Mouse (Mus musculus) adrenal gland, adult 8-10 months (tissue): ENCODE data around the gene Hook2. TPM values are rescaled to one million over a fixed set of nuclear protein-coding genes. Genes with fewer than 3 reads are reported as not detected.

Source experiments
- DNase-seq: peaks from one replicate; pipeline ENCODE4 v3.0.0; 2022
- total RNA-seq, 4 experiments: library from RNA; stranded (reverse); gene quantifications; 2 replicates each; pipeline ENCODE4 v1.2.4; 2022

The Hook2 gene
- total RNA-seq, 4 experiments from 2014 or later: 6.2 to 12.7 (median 10.5) TPM

DNA sequence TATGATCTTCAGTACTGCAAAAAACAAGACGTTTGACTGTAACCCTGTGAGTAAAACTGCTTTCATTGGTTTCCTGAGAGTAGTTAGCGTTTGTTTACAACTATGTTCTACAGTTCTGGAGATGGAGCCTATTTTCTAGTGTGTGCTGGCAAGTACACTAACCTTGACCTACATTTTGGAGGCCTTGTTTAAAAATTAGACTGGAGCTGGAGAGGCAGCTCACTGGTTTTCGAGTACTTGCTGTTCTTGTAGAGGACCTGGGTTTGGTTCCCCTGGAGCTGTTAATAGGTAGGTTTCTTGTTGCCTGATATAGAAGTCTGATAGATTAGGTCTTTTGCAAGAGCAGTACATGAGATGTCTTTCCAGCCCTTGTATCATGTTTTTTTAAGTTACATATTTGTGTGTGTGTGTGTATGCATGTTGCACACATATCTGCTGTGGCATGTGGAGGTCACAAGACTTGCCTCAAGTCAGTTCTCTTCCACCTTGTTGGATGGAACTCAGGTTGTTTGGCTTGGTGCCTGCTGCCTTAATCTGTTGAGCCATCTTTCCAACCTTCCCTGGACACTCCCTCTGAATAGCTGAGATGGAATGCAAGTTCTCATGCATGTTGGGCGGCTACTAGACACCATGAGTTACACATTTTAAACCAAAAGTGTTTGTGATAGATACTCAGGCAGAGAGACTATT lies 42.4 kb downstream of the Hook2 start:
- DNase-seq: no peak

- no peak for DNase-seq
Measured at GRCm38 (mm10) chr8:85033867-85034266, 43.5 kb downstream of the Hook2 start.

- DNase-seq: peak; percentile 71
Measured at GRCm38 (mm10) chr8:85034764-85035163, 44.4 kb downstream of the Hook2 start.

DNA sequence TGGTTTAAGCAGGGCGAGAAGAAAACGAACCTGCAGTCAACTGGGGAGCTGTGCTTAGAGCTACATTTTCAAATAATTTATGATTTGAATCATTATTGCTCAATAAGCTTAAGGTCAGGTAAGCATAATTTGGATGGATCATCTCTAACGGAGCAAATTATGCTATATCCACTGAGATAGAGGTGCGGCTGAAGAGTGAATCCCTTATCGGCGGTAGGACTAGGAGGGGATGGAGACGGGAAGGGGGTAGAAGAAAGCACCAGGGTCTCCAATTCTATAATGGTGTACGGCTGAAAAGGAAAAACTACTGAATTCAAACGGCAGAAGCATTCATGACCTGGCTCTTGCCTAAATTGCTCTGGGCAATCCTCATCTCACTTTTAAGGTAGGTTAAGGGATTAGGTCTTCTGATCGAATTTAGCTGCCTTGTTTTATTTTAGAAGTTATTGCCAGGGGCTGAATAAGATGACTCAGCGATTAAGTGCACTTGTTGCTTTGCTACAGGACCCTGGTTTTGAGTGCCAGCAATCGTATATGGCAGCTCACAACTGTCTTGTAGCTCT lies 44.8 kb downstream of the Hook2 start:
- DNase-seq: no peak

DNA sequence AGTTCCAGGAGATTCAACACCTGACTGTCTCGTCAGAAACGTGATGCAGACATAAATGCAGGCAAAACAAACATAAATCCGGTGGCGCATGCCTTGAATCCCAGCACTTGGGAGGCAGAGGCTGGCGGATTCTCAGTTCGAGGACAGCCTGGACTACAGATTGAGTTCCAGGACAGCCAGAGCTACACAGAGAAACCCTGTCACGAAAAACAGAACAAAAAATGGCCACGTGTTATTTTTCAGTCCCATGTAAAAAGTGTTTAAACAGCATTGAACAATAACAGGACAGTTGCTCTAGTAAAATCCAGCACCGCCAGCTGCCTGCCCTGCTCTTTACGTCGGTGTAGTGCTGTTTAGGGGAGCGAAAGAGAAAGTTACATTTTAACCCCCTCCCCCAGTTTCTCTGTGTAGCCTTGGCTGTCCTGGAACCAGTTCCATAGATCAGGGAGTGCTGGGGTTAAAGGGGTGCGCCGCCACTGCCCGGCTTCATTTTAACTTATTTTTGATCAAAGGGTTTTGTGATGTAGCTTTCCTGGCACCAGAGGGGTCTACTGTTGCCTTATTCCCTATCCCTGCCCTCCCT lies 45.4 kb downstream of the Hook2 start:
- DNase-seq: no peak

- DNase-seq: no peak
Measured at GRCm38 (mm10) chr8:85036381-85036717, 45.9 kb downstream of the Hook2 start.

- DNase-seq: peak; percentile 90
Measured at GRCm38 (mm10) chr8:85036718-85037365, 46.4 kb downstream of the Hook2 start, which contains the start of gene Tnpo2. TSS of gene Tnpo2 (plus strand) at chr8:85036915.

- no peak for DNase-seq
Measured at GRCm38 (mm10) chr8:85037366-85037680, 46.9 kb downstream of the Hook2 start.

DNA sequence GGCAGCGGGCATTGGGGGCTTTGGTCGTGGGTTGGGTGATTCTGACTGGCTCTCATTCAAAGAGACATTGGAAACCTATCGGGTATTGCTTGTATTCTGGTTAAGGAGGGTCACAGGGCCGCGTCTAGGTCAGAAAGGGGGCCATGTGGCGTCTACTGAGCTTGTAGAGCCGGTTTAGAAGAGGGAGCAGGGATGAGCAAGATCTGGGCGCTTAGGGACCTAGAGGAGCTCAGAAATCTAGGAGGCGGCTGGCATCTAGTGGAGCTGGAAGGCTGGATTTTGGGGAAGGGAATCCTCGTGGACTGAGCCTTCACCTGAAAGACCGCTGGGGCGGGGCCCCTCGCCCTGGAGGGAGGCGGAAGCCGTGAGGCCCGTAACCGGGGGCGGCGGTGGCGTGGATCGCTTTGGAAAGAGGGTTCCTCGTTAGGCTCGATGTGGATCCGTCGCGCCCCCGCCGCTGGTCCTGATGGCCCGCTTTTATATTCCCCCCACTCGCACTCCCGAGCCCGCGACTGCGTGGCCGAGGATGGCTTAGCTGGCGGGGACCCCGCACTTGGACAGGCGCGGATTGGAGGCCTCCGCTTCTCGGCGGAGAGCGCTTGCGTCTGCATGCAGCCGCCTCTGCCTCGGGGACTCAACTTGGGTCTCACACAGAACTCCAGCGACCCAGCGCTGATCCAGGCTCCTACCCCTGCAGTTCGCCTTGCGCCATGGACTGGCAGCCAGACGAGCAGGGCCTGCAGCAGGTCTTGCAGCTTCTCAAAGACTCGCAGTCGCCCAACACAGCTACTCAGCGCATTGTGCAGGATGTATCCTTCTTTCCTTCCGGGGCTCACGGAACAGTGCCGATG lies 47.5 kb downstream of the Hook2 start:
- DNase-seq: no peak

DNA sequence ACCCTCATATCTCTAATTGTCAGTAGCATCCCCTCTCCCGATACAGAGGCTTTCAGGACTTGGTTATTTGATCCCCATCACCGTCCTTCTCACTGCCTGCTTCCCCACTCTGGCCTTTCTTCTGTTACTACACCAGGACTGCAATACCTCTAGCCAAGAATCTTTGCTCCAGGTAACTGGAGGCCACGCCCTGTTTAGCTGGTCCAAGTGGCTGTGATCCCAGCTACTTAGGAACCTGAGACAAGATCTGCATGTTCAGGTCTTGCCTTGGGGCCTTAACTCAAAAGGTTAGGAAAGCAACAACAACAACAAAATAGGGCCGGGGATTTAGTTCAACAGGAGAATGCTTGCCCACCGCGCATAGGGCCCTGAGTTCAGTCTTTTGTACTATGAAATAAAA lies 53.2 kb downstream of the Hook2 start:
- DNase-seq: no peak

Other genes starting within 250 kb of the Hook2 start
- 100 to 1,000 TPM in 3 of 4 experiments, 10 to 100 TPM in 1; 99.6 to 150 (median 117) TPM for gene Nfix, start 190.3 kb upstream of the Hook2 start, total RNA-seq
- 10 to 100 TPM; 11.2 to 14.9 (median 12.5) TPM for gene Dand5, start 167.8 kb upstream of the Hook2 start, total RNA-seq
- gene Gadd45gip1, start 159.1 kb upstream of the Hook2 start, total RNA-seq: 10 to 100 TPM; 63.6 to 68.4 (median 66.2) TPM
- 100 to 1,000 TPM; 107 to 125 (median 111) TPM for gene Rad23a, start 149.9 kb upstream of the Hook2 start, total RNA-seq
- 100 to 1,000 TPM; 629 to 719 (median 673) TPM for gene Calr, start 143.7 kb upstream of the Hook2 start, total RNA-seq
- gene Farsa, start 133.6 kb upstream of the Hook2 start, total RNA-seq: 10 to 100 TPM; 59.9 to 76.8 (median 68.0) TPM
- gene Syce2, start 118.5 kb upstream of the Hook2 start, total RNA-seq: 1 to 10 TPM; 6.1 to 9.1 (median 7.1) TPM
- gene Gcdh, start 96.7 kb upstream of the Hook2 start, total RNA-seq: 10 to 100 TPM; 51.9 to 66.4 (median 60.4) TPM
- under 1 TPM in 2 of 4 experiments, not detected in 2; 0.22 to 0.24 TPM for gene Klf1, start 88.7 kb upstream of the Hook2 start, total RNA-seq
- 10 to 100 TPM; 12.5 to 28.7 (median 22.2) TPM for gene Dnase2a, start 82.0 kb upstream of the Hook2 start, total RNA-seq
- gene Mast1, start 53.2 kb upstream of the Hook2 start, total RNA-seq: 1 to 10 TPM; 2.1 to 9.2 (median 5.9) TPM
- under 1 TPM in 2 of 4 experiments, not detected in 2; 0.28 to 0.40 TPM for gene Rtbdn, start 43.6 kb upstream of the Hook2 start, total RNA-seq
- 1 to 10 TPM in 2 of 4 experiments, not detected in 2; 1.7 to 2.3 TPM for gene Gm49661, start 21.2 kb upstream of the Hook2 start, total RNA-seq
- gene Prdx2, start 21.0 kb upstream of the Hook2 start, total RNA-seq: 100 to 1,000 TPM; 651 to 758 (median 708) TPM
- 100 to 1,000 TPM in 3 of 4 experiments, 10 to 100 TPM in 1; 89.0 to 142 (median 110) TPM for gene Rnaseh2a, start 20.8 kb upstream of the Hook2 start, total RNA-seq
- 100 to 1,000 TPM in 1 of 4 experiments, 10 to 100 TPM in 3; 39.9 to 211 (median 52.4) TPM for gene Junb, start 11.9 kb upstream of the Hook2 start, total RNA-seq
- not detected for gene Best2, start 23.9 kb downstream of the Hook2 start, total RNA-seq
- gene Asna1, start 34.7 kb downstream of the Hook2 start, total RNA-seq: 100 to 1,000 TPM in 2 of 4 experiments, 10 to 100 TPM in 2; 96.4 to 107 (median 101) TPM
- 100 to 1,000 TPM; 134 to 159 (median 155) TPM for gene Trir, start 36.2 kb downstream of the Hook2 start, total RNA-seq
- gene Tnpo2, start 46.3 kb downstream of the Hook2 start, total RNA-seq: 10 to 100 TPM; 67.7 to 85.8 (median 73.5) TPM
- gene Fbxw9, start 69.5 kb downstream of the Hook2 start, total RNA-seq: 10 to 100 TPM; 15.0 to 29.6 (median 21.6) TPM
- gene Gm5741, start 77.4 kb downstream of the Hook2 start, total RNA-seq: 1 to 10 TPM in 1 of 4 experiments, not detected in 3; 1.3 TPM
- gene Dhps, start 81.2 kb downstream of the Hook2 start, total RNA-seq: 10 to 100 TPM; 31.4 to 41.2 (median 33.2) TPM
- 10 to 100 TPM; 76.0 to 87.7 (median 81.1) TPM for gene Wdr83os, start 90.1 kb downstream of the Hook2 start, total RNA-seq
- 10 to 100 TPM; 22.6 to 30.1 (median 29.2) TPM for gene Wdr83, start 90.7 kb downstream of the Hook2 start, total RNA-seq
- 10 to 100 TPM; 53.4 to 60.8 (median 54.3) TPM for gene Man2b1, start 92.7 kb downstream of the Hook2 start, total RNA-seq
- 1 to 10 TPM; 1.7 to 2.4 (median 1.9) TPM for gene Zfp791, start 132.5 kb downstream of the Hook2 start, total RNA-seq
- not detected for gene Cks1brt, start 161.3 kb downstream of the Hook2 start, total RNA-seq
- gene Olfr371, start 235.4 kb downstream of the Hook2 start, total RNA-seq: not detected